Mouse (Mus musculus) forebrain, embryonic 10.5 days (tissue): ENCODE data around the gene Cnot10. TPM values are rescaled to one million over a fixed set of nuclear protein-coding genes. Genes with fewer than 3 reads are reported as not detected.

ENCODE experiments used
- DNase-seq: peaks from one replicate; pipeline ENCODE4 v3.0.0-alpha.2; 2017; ENCODE audit warnings: low spot score; ENCODE audit errors: extremely low spot score
- H3K27ac ChIP-seq: fragments of 300-500 bp; sonication (generic); 2 replicates; pipeline ENCODE4 v1.5.1; 2016; ENCODE audit warnings: mild to moderate bottlenecking
- H3K27me3 ChIP-seq: fragments of 300-500 bp; sonication (generic); 2 replicates; pipeline ENCODE4 v1.6.1; 2016; ENCODE audit warnings: mild to moderate bottlenecking; ENCODE audit not compliant: poor library complexity, severe bottlenecking
- H3K36me3 ChIP-seq: fragments of 300-500 bp; sonication (generic); replicated peaks from 2 replicates; pipeline ENCODE4 v1.6.1; 2016; ENCODE audit warnings: mild to moderate bottlenecking, moderate library complexity
- H3K4me1 ChIP-seq: fragments of 300-500 bp; sonication (generic); 2 replicates; pipeline ENCODE4 v1.6.1; 2016
- H3K4me3 ChIP-seq: fragments of 300-500 bp; sonication (generic); 2 replicates; pipeline ENCODE4 v1.5.1; 2016; ENCODE audit warnings: mild to moderate bottlenecking, moderate library complexity
- H3K9me3 ChIP-seq: fragments of 300-500 bp; sonication (generic); 2 replicates; pipeline ENCODE4 v1.6.1; 2016; ENCODE audit warnings: mild to moderate bottlenecking, moderate library complexity
- WGBS: fragments of 180-500 bp; shearing (Covaris S2); methylation state at CpG from one replicate; pipeline ENCODE4 v1.1.7; 2016; 5-methylcytosine and 5-hydroxymethylcytosine counted together
- polyA plus RNA-seq: library from polyadenylated mRNA; unstranded; fragments of >200 nt; fragmentation: Nextera tagmentation; extraction: Ambion mirVana; gene quantifications from 2 replicates; pipeline ENCODE4 v1.2.1, GENCODE M21; 2016

Cnot10 gene
- polyA plus RNA-seq, 1 experiment from 2014 or later = 73.7 TPM

DNA sequence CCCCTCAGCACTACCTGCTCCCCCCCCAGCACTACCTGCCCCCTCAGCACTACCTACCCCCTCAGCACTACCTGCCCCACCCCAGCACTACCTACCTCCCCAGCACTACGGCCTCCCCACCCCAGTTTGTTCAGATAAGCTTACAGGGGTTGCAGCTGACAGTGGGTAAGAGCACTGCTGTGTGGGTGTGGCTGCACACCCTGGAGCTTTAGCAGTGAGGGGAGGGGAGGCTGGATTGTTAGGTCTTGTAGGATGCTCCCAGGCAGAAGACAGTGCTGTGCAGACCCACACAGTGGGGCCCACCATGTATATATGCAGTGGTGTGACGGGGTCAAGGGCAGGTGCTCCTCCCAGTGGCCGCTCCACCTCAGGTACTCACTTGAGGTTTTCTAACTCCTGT is 29.7 kb downstream of the Cnot10 start:
- Histone ChIP-seq H3K4me3 (no peak overlapping the region), H3K4me1 (no peaks in the 10 kb centered on the region), H3K27me3 (no peaks in the 10 kb centered on the region), H3K27ac (no peak overlapping the region), H3K9me3 (no peaks in the 10 kb centered on the region), H3K36me3 (peaks cover 96% of the 10 kb centered on the region)
- no peak for DNase-seq
- WGBS = 97% methylated on average over 3 of the region's 3 CpGs

GRCm38 (mm10) chr9:114603876-114604540 is 36.0 kb downstream of the Cnot10 start:
- Histone ChIP-seq H3K4me3 (no peak overlapping the region), H3K9me3 (no peaks in the 10 kb centered on the region), H3K27ac (no peak overlapping the region), H3K4me1 (no peaks in the 10 kb centered on the region), H3K36me3 (peaks cover 87% of the 10 kb centered on the region), H3K27me3 (no peaks in the 10 kb centered on the region)
- WGBS = 67% methylated on average over 12 of the region's 12 CpGs
- no peak for DNase-seq

- H3K9me3 ChIP-seq = no peaks in the 10 kb centered on the region
- H3K27ac ChIP-seq = no peak overlapping the region
- H3K36me3 ChIP-seq = peaks cover 87% of the 10 kb centered on the region
- 78% methylated on average over 1 of the region's 1 CpGs for WGBS
- no peak overlapping the region for H3K4me3 ChIP-seq
- no peak for DNase-seq
- H3K4me1 ChIP-seq = peaks cover 2% of the 10 kb centered on the region; the same call in 1 of the 2 replicates
- no peaks in the 10 kb centered on the region for H3K27me3 ChIP-seq
These were observed 38.9 kb downstream of the Cnot10 start for GRCm38 (mm10) chr9:114601096-114601495.

- Histone ChIP-seq H3K27me3 (peaks cover 7% of the 10 kb centered on the region; the same call in 1 of the 2 replicates), H3K36me3 (peaks cover 45% of the 10 kb centered on the region), H3K4me3 (peak overlapping the region; percentile 53; the same call in 1 of the 2 replicates), H3K9me3 (no peaks in the 10 kb centered on the region), H3K27ac (peak overlapping the region; percentile 84; the same call in 1 of the 2 replicates), H3K4me1 (peaks cover 15% of the 10 kb centered on the region)
- 38% methylated on average over 5 of the region's 5 CpGs for WGBS
- no peak for DNase-seq
These were observed 55.0 kb downstream of the Cnot10 start for GRCm38 (mm10) chr9:114585017-114585345.

GRCm38 (mm10) chr9:114584183-114585016 is 55.6 kb downstream of the Cnot10 start:
- Histone ChIP-seq H3K36me3 (peaks cover 39% of the 10 kb centered on the region), H3K9me3 (no peaks in the 10 kb centered on the region), H3K27ac (peak overlapping the region; percentile 84), H3K4me1 (peaks cover 15% of the 10 kb centered on the region), H3K4me3 (peak overlapping the region; percentile 53), H3K27me3 (peaks cover 7% of the 10 kb centered on the region; the same call in 1 of the 2 replicates)
- DNase-seq = peak; percentile 72
- WGBS = 2% methylated on average over 31 of the region's 31 CpGs

- 1% methylated on average over 23 of the region's 23 CpGs for WGBS
These were observed 56.2 kb downstream of the Cnot10 start for GRCm38 (mm10) chr9:114583812-114584182.

DNA sequence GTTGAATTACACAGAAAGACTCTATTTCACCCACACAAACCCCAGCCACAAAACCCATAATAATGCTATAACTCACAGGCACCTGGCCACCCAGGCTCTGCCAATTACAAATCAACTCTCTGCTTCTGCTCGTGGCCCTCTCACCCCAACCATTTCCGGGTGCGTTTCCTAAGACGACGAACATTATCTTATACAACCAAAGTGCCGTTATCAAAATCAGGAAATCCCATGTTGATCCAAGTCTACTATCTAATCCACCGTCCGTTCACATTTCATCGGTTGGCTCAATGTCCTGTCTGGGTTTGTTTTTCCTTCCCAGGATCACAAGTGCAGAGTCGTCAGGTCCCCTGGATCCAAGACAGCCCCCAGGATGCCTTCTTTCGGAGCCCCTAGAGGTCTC is 61.3 kb downstream of the Cnot10 start:
- 87% methylated on average over 11 of the region's 11 CpGs for WGBS
- no peaks in the 10 kb centered on the region for H3K27me3 ChIP-seq
- H3K4me3 ChIP-seq = no peak overlapping the region
- no peak overlapping the region for H3K27ac ChIP-seq
- no peaks in the 10 kb centered on the region; the same call in 1 of the 2 replicates for H3K4me1 ChIP-seq
- no peak for DNase-seq
- no peaks in the 10 kb centered on the region for H3K9me3 ChIP-seq
- H3K36me3 ChIP-seq = no peaks in the 10 kb centered on the region

More at GRCm38 (mm10) chr9:114583812-114584182, 56.2 kb downstream of the Cnot10 start:
- Histone ChIP-seq H3K4me3 (peak overlapping the region; percentile 53), H3K27me3 (peaks cover 7% of the 10 kb centered on the region; the same call in 1 of the 2 replicates), H3K27ac (peak overlapping the region; percentile 84), H3K9me3 (no peaks in the 10 kb centered on the region), H3K4me1 (peaks cover 15% of the 10 kb centered on the region), H3K36me3 (peaks cover 33% of the 10 kb centered on the region)
- peak; percentile 81 for DNase-seq

- no peaks in the 10 kb centered on the region for H3K27me3 ChIP-seq
- no peak for DNase-seq
- no peaks in the 10 kb centered on the region for H3K9me3 ChIP-seq
- no peaks in the 10 kb centered on the region for H3K36me3 ChIP-seq
- no peaks in the 10 kb centered on the region for H3K4me1 ChIP-seq
- no peak overlapping the region for H3K4me3 ChIP-seq
- 92% methylated on average over 1 of the region's 1 CpGs for WGBS
- no peak overlapping the region for H3K27ac ChIP-seq
These were observed 64.0 kb downstream of the Cnot10 start for GRCm38 (mm10) chr9:114576001-114576400.

GRCm38 (mm10) chr9:114573528-114573927 is 66.5 kb downstream of the Cnot10 start:
- DNase-seq = no peak
- 71% methylated on average over 5 of the region's 5 CpGs for WGBS
- Histone ChIP-seq H3K9me3 (no peaks in the 10 kb centered on the region), H3K27ac (no peak overlapping the region), H3K4me3 (no peak overlapping the region), H3K27me3 (no peaks in the 10 kb centered on the region), H3K36me3 (no peaks in the 10 kb centered on the region), H3K4me1 (no peaks in the 10 kb centered on the region)

DNA sequence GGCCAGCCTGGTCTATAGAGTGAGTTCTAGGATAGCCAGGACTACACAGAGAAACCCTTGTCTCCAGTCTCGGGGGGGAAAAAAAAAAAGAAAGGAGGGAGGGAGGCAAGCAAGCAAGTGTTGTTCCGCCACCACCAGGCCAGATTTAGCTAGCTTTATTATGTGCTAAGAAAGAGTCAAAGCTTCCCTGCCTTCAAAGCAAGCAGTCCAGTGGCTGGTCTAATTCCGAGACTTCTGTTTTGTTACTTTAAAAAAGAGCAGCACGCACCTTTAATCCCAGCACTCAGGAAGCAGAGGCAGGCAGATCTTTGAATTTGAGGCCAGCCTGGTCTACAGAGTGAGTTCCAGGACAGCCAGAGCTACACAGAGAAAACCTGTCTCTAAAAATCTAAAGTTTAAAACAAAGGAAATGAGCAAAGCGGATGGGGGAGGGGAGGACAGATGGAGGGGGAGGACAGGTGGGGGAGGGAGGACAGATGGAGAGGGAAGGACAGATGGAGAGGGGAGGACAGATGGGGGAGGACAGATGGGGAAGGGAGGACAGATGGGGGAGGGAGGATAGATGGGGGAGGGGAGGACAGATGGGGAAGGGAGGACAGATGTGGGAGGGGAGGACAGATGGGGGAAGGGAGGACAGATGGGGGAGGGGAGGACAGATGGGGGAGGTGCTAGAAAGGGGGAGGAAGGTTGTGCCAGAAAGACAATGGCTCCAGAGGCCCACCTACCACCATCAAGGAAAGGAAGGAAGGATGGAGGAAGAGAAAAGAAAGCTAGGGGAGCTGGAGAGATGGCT is 71.1 kb downstream of the Cnot10 start:
- Histone ChIP-seq H3K36me3 (no peaks in the 10 kb centered on the region), H3K9me3 (peaks cover 3% of the 10 kb centered on the region; the same call in 1 of the 2 replicates), H3K4me3 (no peak overlapping the region), H3K27ac (no peak overlapping the region), H3K27me3 (no peaks in the 10 kb centered on the region), H3K4me1 (peaks cover 13% of the 10 kb centered on the region)
- DNase-seq = no peak
- WGBS = 89% methylated on average over 5 of the region's 5 CpGs

DNA sequence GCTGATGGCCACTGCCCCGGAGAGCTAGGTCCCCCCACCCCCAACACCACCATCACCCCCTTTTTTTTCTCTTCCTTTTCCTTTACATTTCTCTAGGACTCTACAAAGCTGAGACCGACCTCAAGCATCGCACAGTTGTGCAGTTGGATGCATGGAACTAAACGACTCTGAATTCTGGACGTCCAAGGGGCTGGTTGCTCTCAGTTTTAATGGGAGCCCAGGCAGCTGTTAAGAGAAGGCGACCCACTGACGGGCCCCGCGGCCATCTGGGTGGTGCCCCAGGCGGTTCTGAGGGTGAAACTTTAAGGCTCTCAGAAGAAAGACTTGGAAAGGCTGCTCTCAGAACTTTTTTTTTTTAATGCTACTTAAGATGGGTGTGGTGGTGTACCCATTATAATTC is 75.3 kb downstream of the Cnot10 start:
- H3K4me1 ChIP-seq = peaks cover 42% of the 10 kb centered on the region
- peaks cover 3% of the 10 kb centered on the region; the same call in 1 of the 2 replicates for H3K9me3 ChIP-seq
- H3K36me3 ChIP-seq = no peaks in the 10 kb centered on the region
- DNase-seq = no peak
- H3K4me3 ChIP-seq = peak overlapping the region; percentile 82
- peaks cover 10% of the 10 kb centered on the region; the same call in 1 of the 2 replicates for H3K27me3 ChIP-seq
- WGBS = under 1% methylated on average over 10 of the region's 10 CpGs
- peak overlapping the region; percentile 99 for H3K27ac ChIP-seq

GRCm38 (mm10) chr9:114563761-114564606 is 76.0 kb downstream of the Cnot10 start, which contains the start of gene Trim71:
Gene Trim71, minus strand, starts transcription at chr9:114564369.
- Histone ChIP-seq H3K4me3 (peak within 1 kb of the TSS; percentile 82), H3K9me3 (peaks cover 3% of the 10 kb centered on the region; the same call in 1 of the 2 replicates), H3K27ac (peak within 1 kb of the TSS; percentile 99), H3K27me3 (peaks cover 10% of the 10 kb centered on the region; the same call in 1 of the 2 replicates), H3K4me1 (peaks cover 49% of the 10 kb centered on the region), H3K36me3 (no peaks in the 10 kb centered on the region)
- WGBS = under 1% methylated on average over 90 of the region's 91 CpGs
- DNase-seq = peak; percentile 91
